Mouse (Mus musculus): Measurements from ENCODE around the gene Mmrn2. TPM values are rescaled to one million over a fixed set of nuclear protein-coding genes. Genes with fewer than 3 reads are reported as not detected.
A peak's percentile ranks its signal among the peaks of the same experiment; 100 is the strongest.

Mmrn2 gene
- total and polyA plus RNA-seq, 2 experiments from 2014 or later: 2.6 to 8.1 TPM

- H3K27me3 ChIP-seq (ENCODE audit: insufficient read depth, low read length): no peaks in the 10 kb centered on the region
- H3K36me3 ChIP-seq (ENCODE audit: insufficient read depth, low read length): no peaks in the 10 kb centered on the region
- no peak for ATAC-seq
- no peak overlapping the region for H3K9ac ChIP-seq (replicated peaks; ENCODE audit: low read length)
- no peak overlapping the region for H3K27ac ChIP-seq
- H3K4me2 ChIP-seq (ENCODE audit: low read depth, low read length): no peak overlapping the region
- no peaks in the 10 kb centered on the region for H3K9me3 ChIP-seq (ENCODE audit: low read length)
- DNase-seq (ENCODE audit: low spot score): no peak
- H3K4me1 ChIP-seq (ENCODE audit: insufficient read depth, low read length): no peaks in the 10 kb centered on the region; the same call in 1 of the 2 replicates
- no peak overlapping the region for H3K4me3 ChIP-seq (ENCODE audit: low read length)
- TF ChIP-seq CTCF (IDR thresholded peaks at IDR 0.05; ENCODE audit: low read depth): no peak
- 77% methylated on average over 4 of the region's 4 CpGs for WGBS
Observed at GRCm38 (mm10) chr14:34377121-34377520, 1.9 kb downstream of the Mmrn2 start.

- H3K36me3 ChIP-seq (ENCODE audit: insufficient read depth, low read length): no peaks in the 10 kb centered on the region
- H3K9me3 ChIP-seq (ENCODE audit: low read length): no peaks in the 10 kb centered on the region
- peak; percentile 53 for DNase-seq (ENCODE audit: low spot score)
- peak overlapping the region; percentile 56; the same call in 1 of the 2 replicates for H3K27ac ChIP-seq
- ATAC-seq: peak; percentile 82
- TF ChIP-seq CTCF (IDR thresholded peaks at IDR 0.05; ENCODE audit: low read depth): no peak
- no peaks in the 10 kb centered on the region; the same call in 1 of the 2 replicates for H3K4me1 ChIP-seq (ENCODE audit: insufficient read depth, low read length)
- H3K4me2 ChIP-seq (ENCODE audit: low read depth, low read length): no peak overlapping the region
- 23% methylated on average over 11 of the region's 11 CpGs for WGBS
- H3K27me3 ChIP-seq (ENCODE audit: insufficient read depth, low read length): no peaks in the 10 kb centered on the region
- no peak overlapping the region for H3K9ac ChIP-seq (replicated peaks; ENCODE audit: low read length)
- no peak overlapping the region for H3K4me3 ChIP-seq (ENCODE audit: low read length)
Observed at GRCm38 (mm10) chr14:34378560-34379331, 3.5 kb downstream of the Mmrn2 start.

GRCm38 (mm10) chr14:34382921-34383704 lies 7.8 kb downstream of the Mmrn2 start:
- no peak for TF ChIP-seq CTCF (IDR thresholded peaks at IDR 0.05; ENCODE audit: low read depth)
- Histone ChIP-seq H3K27ac (no peak overlapping the region), H3K4me1 (ENCODE audit: insufficient read depth, low read length) (no peaks in the 10 kb centered on the region), H3K4me3 (ENCODE audit: low read length) (no peak overlapping the region), H3K27me3 (ENCODE audit: insufficient read depth, low read length) (no peaks in the 10 kb centered on the region), H3K4me2 (ENCODE audit: low read depth, low read length) (no peak overlapping the region), H3K9ac (replicated peaks; ENCODE audit: low read length) (no peak overlapping the region), H3K36me3 (ENCODE audit: insufficient read depth, low read length) (no peaks in the 10 kb centered on the region), H3K9me3 (ENCODE audit: low read length) (no peaks in the 10 kb centered on the region)
- ATAC-seq (no peak), DNase-seq (ENCODE audit: low spot score) (no peak)
- WGBS: 96% methylated on average over 9 of the region's 9 CpGs

GRCm38 (mm10) chr14:34393295-34393694 lies 18.0 kb downstream of the Mmrn2 start:
- Histone ChIP-seq H3K4me2 (ENCODE audit: low read depth, low read length) (no peak overlapping the region), H3K9ac (replicated peaks; ENCODE audit: low read length) (no peak overlapping the region), H3K27ac (no peak overlapping the region), H3K4me3 (ENCODE audit: low read length) (no peak overlapping the region), H3K27me3 (ENCODE audit: insufficient read depth, low read length) (no peaks in the 10 kb centered on the region), H3K36me3 (ENCODE audit: insufficient read depth, low read length) (no peaks in the 10 kb centered on the region), H3K4me1 (ENCODE audit: insufficient read depth, low read length) (no peaks in the 10 kb centered on the region), H3K9me3 (ENCODE audit: low read length) (no peaks in the 10 kb centered on the region)
- WGBS: 41% methylated on average over 4 of the region's 4 CpGs
- DNase-seq (ENCODE audit: low spot score) (no peak), ATAC-seq (no peak)
- no peak for TF ChIP-seq CTCF (IDR thresholded peaks at IDR 0.05; ENCODE audit: low read depth)

- ATAC-seq (no peak), DNase-seq (ENCODE audit: low spot score) (no peak)
- Histone ChIP-seq H3K4me1 (ENCODE audit: insufficient read depth, low read length) (no peaks in the 10 kb centered on the region), H3K4me2 (ENCODE audit: low read depth, low read length) (no peak overlapping the region), H3K4me3 (ENCODE audit: low read length) (no peak overlapping the region), H3K9ac (replicated peaks; ENCODE audit: low read length) (no peak overlapping the region), H3K27ac (no peak overlapping the region), H3K9me3 (ENCODE audit: low read length) (no peaks in the 10 kb centered on the region), H3K27me3 (ENCODE audit: insufficient read depth, low read length) (no peaks in the 10 kb centered on the region), H3K36me3 (ENCODE audit: insufficient read depth, low read length) (no peaks in the 10 kb centered on the region)
- WGBS: 84% methylated on average over 5 of the region's 5 CpGs
- no peak for TF ChIP-seq CTCF (IDR thresholded peaks at IDR 0.05; ENCODE audit: low read depth)
Observed at GRCm38 (mm10) chr14:34397871-34398270, 22.6 kb downstream of the Mmrn2 start.

GRCm38 (mm10) chr14:34398901-34399300 lies 23.6 kb downstream of the Mmrn2 start:
- no peak overlapping the region for H3K4me2 ChIP-seq (ENCODE audit: low read depth, low read length)
- H3K9ac ChIP-seq (replicated peaks; ENCODE audit: low read length): no peak overlapping the region
- DNase-seq (ENCODE audit: low spot score) (no peak), ATAC-seq (no peak)
- no peak overlapping the region for H3K27ac ChIP-seq
- no peak overlapping the region for H3K4me3 ChIP-seq (ENCODE audit: low read length)
- no peaks in the 10 kb centered on the region for H3K4me1 ChIP-seq (ENCODE audit: insufficient read depth, low read length)
- H3K27me3 ChIP-seq (ENCODE audit: insufficient read depth, low read length): no peaks in the 10 kb centered on the region
- WGBS: 89% methylated on average over 21 of the region's 21 CpGs
- 0 out of 2 replicates have a peak, but pooled peaks cover 3% of the 10 kb centered on the region for H3K36me3 ChIP-seq (ENCODE audit: insufficient read depth, low read length)
- H3K9me3 ChIP-seq (ENCODE audit: low read length): no peaks in the 10 kb centered on the region
- no peak for TF ChIP-seq CTCF (IDR thresholded peaks at IDR 0.05; ENCODE audit: low read depth)
